Mouse (Mus musculus): ENCODE results near the gene Cxcr4. TPM values are rescaled to one million over a fixed set of nuclear protein-coding genes. Genes with fewer than 3 reads are reported as not detected.

Cxcr4 gene
- polyA plus RNA-seq, 1 experiment, result 96.9 TPM

DNA sequence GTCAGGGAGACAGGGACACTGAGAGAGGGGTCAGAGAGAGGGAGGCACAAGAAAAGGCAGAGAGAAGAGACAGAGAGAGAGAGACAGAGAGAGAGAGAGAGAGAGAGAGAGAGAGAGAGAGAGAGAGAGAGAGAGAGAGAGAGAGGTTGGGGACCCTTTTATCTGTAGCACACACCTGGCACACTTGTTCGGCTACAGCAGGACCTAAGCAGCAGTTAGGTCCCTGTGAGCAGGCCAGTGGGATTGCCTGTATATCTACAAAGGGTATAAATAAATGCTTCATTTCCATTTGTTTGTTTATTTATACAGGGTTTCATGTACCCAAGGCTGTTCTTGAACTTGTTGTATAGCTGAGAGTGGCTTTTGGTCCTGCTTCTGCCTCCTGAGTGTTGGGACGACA is 49.0 kb downstream of the Cxcr4 start:
- TF ChIP-seq POLR2A (IDR thresholded peaks at IDR 0.05; ENCODE audit: borderline replicate concordance, extremely low read depth, insufficient read depth, insufficient read length, poor library complexity, severe bottlenecking) (no peak), CTCF (IDR thresholded peaks at IDR 0.05; ENCODE audit: borderline replicate concordance, extremely low read depth, insufficient read depth, insufficient read length) (no peak)
- no peak for DNase-seq (ENCODE audit: low read depth)

- no peak for TF ChIP-seq CTCF (IDR thresholded peaks at IDR 0.05; ENCODE audit: borderline replicate concordance, extremely low read depth, insufficient read depth, insufficient read length)
- no peak for TF ChIP-seq POLR2A (IDR thresholded peaks at IDR 0.05; ENCODE audit: borderline replicate concordance, extremely low read depth, insufficient read depth, insufficient read length, poor library complexity, severe bottlenecking)
Measured at GRCm38 (mm10) chr1:128542555-128542954, 49.5 kb downstream of the Cxcr4 start.

DNA sequence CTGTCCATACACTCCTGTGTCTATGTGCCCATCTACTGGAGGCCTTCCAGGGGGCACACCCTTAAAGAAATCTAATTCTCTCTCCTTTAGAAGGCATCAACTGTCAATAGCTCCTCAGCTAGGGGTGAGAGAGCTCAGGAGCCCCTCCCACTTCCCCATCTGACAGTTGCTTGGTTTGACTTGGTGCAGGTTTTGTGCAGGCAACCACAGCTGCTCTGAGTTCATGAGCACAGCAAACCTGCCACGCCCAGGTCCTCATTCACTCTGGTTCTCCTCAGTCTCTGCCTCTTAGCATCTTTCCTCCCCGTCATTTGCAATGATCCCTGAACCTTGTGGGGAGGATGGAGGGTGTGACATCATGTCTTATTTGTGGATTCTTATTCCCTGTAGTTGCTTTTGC is 51.9 kb downstream of the Cxcr4 start:
- no peak for DNase-seq (ENCODE audit: low read depth)

More at GRCm38 (mm10) chr1:128542555-128542954, 49.5 kb downstream of the Cxcr4 start:
- DNase-seq (ENCODE audit: low read depth), result no peak

DNA sequence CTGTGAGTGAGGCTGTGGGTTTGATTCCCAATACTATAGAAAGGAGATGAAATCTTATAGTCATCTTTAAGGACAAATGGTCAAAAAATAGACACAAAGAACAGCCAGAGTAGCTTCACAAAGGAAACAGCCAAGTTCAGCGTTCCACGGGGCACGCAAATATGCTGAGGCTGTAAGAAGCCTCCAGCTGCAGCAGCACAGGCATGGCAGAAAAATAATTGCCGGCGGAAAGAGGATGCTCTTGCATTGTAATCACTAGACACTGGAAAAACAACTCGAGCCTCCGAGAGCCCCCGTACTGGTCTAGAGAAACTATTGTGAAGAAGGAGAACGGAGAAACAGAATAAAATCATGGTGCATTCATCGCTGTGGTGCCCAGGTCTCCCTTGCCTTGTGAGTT is 52.5 kb downstream of the Cxcr4 start:
- TF ChIP-seq CTCF (IDR thresholded peaks at IDR 0.05; ENCODE audit: borderline replicate concordance, extremely low read depth, insufficient read depth, insufficient read length), result no peak
- TF ChIP-seq POLR2A (IDR thresholded peaks at IDR 0.05; ENCODE audit: borderline replicate concordance, extremely low read depth, insufficient read depth, insufficient read length, poor library complexity, severe bottlenecking), result no peak
- peak; percentile 77 for DNase-seq (ENCODE audit: low read depth)

More for the DNA sequence above, 51.9 kb downstream of the Cxcr4 start:
- TF ChIP-seq CTCF (IDR thresholded peaks at IDR 0.05; ENCODE audit: borderline replicate concordance, extremely low read depth, insufficient read depth, insufficient read length) (no peak), POLR2A (IDR thresholded peaks at IDR 0.05; ENCODE audit: borderline replicate concordance, extremely low read depth, insufficient read depth, insufficient read length, poor library complexity, severe bottlenecking) (no peak)

Other genes starting within 250 kb of the Cxcr4 start
- 60.3 and 70.2 TPM in 2 replicates for gene Mcm6, start 232.6 kb downstream of the Cxcr4 start, polyA plus RNA-seq (2012; rRNA removed)
- gene Dars, start 174.9 kb downstream of the Cxcr4 start, polyA plus RNA-seq (2012; rRNA removed), result 47.7 and 55.3 TPM in 2 replicates